Mouse (Mus musculus) CH12.LX (cell line): Measurements from ENCODE around the gene Fads2. TPM values are rescaled to one million over a fixed set of nuclear protein-coding genes. Genes with fewer than 3 reads are reported as not detected.

Source experiments
- DNase-seq: peaks from one replicate; pipeline ENCODE4 v3.0.0-alpha.2; 2013; ENCODE audit errors: extremely low read depth
- H3K27ac ChIP-seq: 2 replicates; pipeline ENCODE4 v1.5.1; 2012; ENCODE audit warnings: low read depth, mild to moderate bottlenecking, control low read depth, moderate library complexity; ENCODE audit not compliant: insufficient read depth
- H3K27me3 ChIP-seq: replicated peaks from 2 replicates; pipeline ENCODE3; 2012; ENCODE audit warnings: inconsistent platforms
- H3K36me3 ChIP-seq, 2 experiments: replicated peaks in 1 of 2; 2 replicates each; pipeline versions ENCODE3 to v1.6.1; 2012; ENCODE audit warnings: inconsistent platforms in 1 of 2, low read length in 1 of 2, mild to moderate bottlenecking in 1 of 2, mixed read lengths in 1 of 2, moderate library complexity in 1 of 2; ENCODE audit not compliant: control insufficient read depth in 1 of 2, insufficient read depth in 1 of 2
- H3K4me1 ChIP-seq, 2 experiments: 2 replicates each; pipeline ENCODE4 v1.6.1; 2012; ENCODE audit warnings: inconsistent platforms in 1 of 2, moderate library complexity in 1 of 2; ENCODE audit not compliant: insufficient read depth in 2 of 2, control insufficient read depth in 1 of 2
- H3K4me2 ChIP-seq: 2 replicates; pipeline ENCODE4 v1.6.1; 2012; ENCODE audit warnings: low read depth, mild to moderate bottlenecking, control low read depth; ENCODE audit not compliant: poor library complexity, insufficient read depth, severe bottlenecking
- H3K4me3 ChIP-seq, 3 experiments: fragments of 150-350 bp in 1 of 3; sonication (generic) in 1 of 3; replicated peaks in 1 of 3; 2 replicates each; pipeline versions ENCODE3 to v1.5.1; 2011 to 2012; ENCODE audit warnings: low read depth in 2 of 3, low read length in 2 of 3, mild to moderate bottlenecking in 2 of 3, moderate library complexity in 2 of 3, control low read depth in 1 of 3, improper control_type of control experiment in 1 of 3, inconsistent platforms in 1 of 3, mixed read lengths in 1 of 3; ENCODE audit not compliant: poor library complexity in 1 of 3
- H3K79me2 ChIP-seq: replicated peaks from 2 replicates; pipeline ENCODE4 v1.6.1; 2012; ENCODE audit warnings: mild to moderate bottlenecking, moderate library complexity; ENCODE audit not compliant: control insufficient read depth, poor library complexity, insufficient read depth, severe bottlenecking; ENCODE audit errors: extremely low read depth
- H3K9ac ChIP-seq: 2 replicates; pipeline ENCODE4 v1.6.1; 2012; ENCODE audit warnings: low read depth, mild to moderate bottlenecking, control low read depth, moderate library complexity; ENCODE audit not compliant: insufficient read depth
- H3K9me3 ChIP-seq: replicated peaks from 2 replicates; pipeline ENCODE3; 2012; ENCODE audit warnings: low read length, inconsistent platforms, mixed read lengths
- CHD1 ChIP-seq: IDR thresholded peaks from 2 replicates; pipeline ENCODE4 v1.6.1; 2012; ENCODE audit warnings: low read depth, low read length, improper control_type of control experiment, inconsistent platforms
- CTCF ChIP-seq, 2 experiments: IDR thresholded peaks in 1 of 2; conservative IDR thresholded peaks in 1 of 2; 2 replicates each; pipeline ENCODE4 v1.5.1; 2011 to 2012; ENCODE audit warnings: low read depth in 2 of 2, low read length in 2 of 2, improper control_type of control experiment in 1 of 2, inconsistent platforms in 1 of 2, mild to moderate bottlenecking in 1 of 2, moderate library complexity in 1 of 2
- ETS1 ChIP-seq: conservative IDR thresholded peaks from 2 replicates; pipeline ENCODE4 v1.6.1; 2012; ENCODE audit warnings: low read depth, mild to moderate bottlenecking, inconsistent platforms, low read length, improper control_type of control experiment, moderate library complexity
- GABPA ChIP-seq: IDR thresholded peaks from 2 replicates; pipeline ENCODE4 v1.6.1; 2012; ENCODE audit warnings: low read depth, low read length, improper control_type of control experiment, inconsistent platforms; ENCODE audit not compliant: insufficient replicate concordance
- JUND ChIP-seq: conservative IDR thresholded peaks from 2 replicates; pipeline ENCODE4 v1.6.1; 2011; ENCODE audit warnings: low read depth, low read length, improper control_type of control experiment
- MEF2A ChIP-seq: IDR thresholded peaks from 2 replicates; pipeline ENCODE4 v1.6.1; 2014; ENCODE audit warnings: low read depth, mild to moderate bottlenecking, inconsistent platforms, low read length, improper control_type of control experiment, borderline replicate concordance
- MYC ChIP-seq: IDR thresholded peaks from 2 replicates; pipeline ENCODE4 v1.6.1; 2011; ENCODE audit warnings: low read depth, mild to moderate bottlenecking, improper control_type of control experiment, low read length
- NELFE ChIP-seq: IDR thresholded peaks from 2 replicates; pipeline ENCODE4 v1.6.1; 2011; ENCODE audit warnings: low read depth, low read length, improper control_type of control experiment
- NRF1 ChIP-seq: IDR thresholded peaks from 2 replicates; pipeline ENCODE4 v1.6.1; 2014; ENCODE audit warnings: low read depth, mild to moderate bottlenecking, inconsistent platforms, low read length, improper control_type of control experiment, moderate library complexity
- PAX5 ChIP-seq: IDR thresholded peaks from 2 replicates; pipeline ENCODE4 v1.6.1; 2012; ENCODE audit warnings: low read length, inconsistent platforms, mixed read lengths
- RCOR1 ChIP-seq: conservative IDR thresholded peaks from 2 replicates; pipeline ENCODE4 v1.6.1; 2012; ENCODE audit warnings: low read depth, mild to moderate bottlenecking, inconsistent platforms, low read length, improper control_type of control experiment
- SIN3A ChIP-seq: IDR thresholded peaks from 2 replicates; pipeline ENCODE4 v1.6.1; 2012; ENCODE audit warnings: low read length, improper control_type of control experiment, inconsistent platforms
- SMC3 ChIP-seq: IDR thresholded peaks from 2 replicates; pipeline ENCODE4 v1.6.1; 2011; ENCODE audit warnings: low read depth, low read length, improper control_type of control experiment
- ZMIZ1 ChIP-seq: IDR thresholded peaks from 2 replicates; pipeline ENCODE4 v1.6.1; 2012; ENCODE audit warnings: low read depth, mild to moderate bottlenecking, inconsistent platforms, low read length, improper control_type of control experiment
- ZNF384 ChIP-seq: IDR thresholded peaks from 2 replicates; pipeline ENCODE4 v1.6.1; 2012; ENCODE audit warnings: low read depth, low read length, improper control_type of control experiment, inconsistent platforms
- dilution Hi-C: fragments of 300-500 bp; cut with MboI; formaldehyde crosslinking; loops from 2 replicates; pipeline ENCODE4 v1.14.3; 2020; ENCODE audit warnings: low sequenced_read_pairs; ENCODE audit not compliant: extremely low pct_unique_long_range_greater_than_20kb, extremely low pct_ligation_motif_present
- in situ Hi-C: fragments of 300-500 bp; cut with MboI; formaldehyde crosslinking; loops from 3 replicates; pipeline ENCODE4 v1.14.3; 2019; ENCODE audit warnings: low sequenced_read_pairs, low pct_ligation_motif_present, low pct_unique_long_range_greater_than_20kb, mixed read lengths
- polyA plus RNA-seq: library from polyadenylated mRNA; unstranded; fragments of >175 nt; gene quantifications from 2 replicates; pipeline ENCODE4 v1.2.1, GENCODE M21; 2012; ENCODE audit warnings: low read depth; ENCODE audit not compliant: insufficient read length
- total RNA-seq, 2 experiments: library from RNA; depleted of rRNA; stranded (reverse); fragments of 300-350 nt in 1 of 2; fragments of >200 nt in 1 of 2; gene quantifications; 2 replicates each; pipeline ENCODE4 v1.2.3; 2012 to 2014

The Fads2 gene
- total and polyA plus RNA-seq, 3 experiments: 1.7 to 8.1 (median 1.8) TPM

DNA sequence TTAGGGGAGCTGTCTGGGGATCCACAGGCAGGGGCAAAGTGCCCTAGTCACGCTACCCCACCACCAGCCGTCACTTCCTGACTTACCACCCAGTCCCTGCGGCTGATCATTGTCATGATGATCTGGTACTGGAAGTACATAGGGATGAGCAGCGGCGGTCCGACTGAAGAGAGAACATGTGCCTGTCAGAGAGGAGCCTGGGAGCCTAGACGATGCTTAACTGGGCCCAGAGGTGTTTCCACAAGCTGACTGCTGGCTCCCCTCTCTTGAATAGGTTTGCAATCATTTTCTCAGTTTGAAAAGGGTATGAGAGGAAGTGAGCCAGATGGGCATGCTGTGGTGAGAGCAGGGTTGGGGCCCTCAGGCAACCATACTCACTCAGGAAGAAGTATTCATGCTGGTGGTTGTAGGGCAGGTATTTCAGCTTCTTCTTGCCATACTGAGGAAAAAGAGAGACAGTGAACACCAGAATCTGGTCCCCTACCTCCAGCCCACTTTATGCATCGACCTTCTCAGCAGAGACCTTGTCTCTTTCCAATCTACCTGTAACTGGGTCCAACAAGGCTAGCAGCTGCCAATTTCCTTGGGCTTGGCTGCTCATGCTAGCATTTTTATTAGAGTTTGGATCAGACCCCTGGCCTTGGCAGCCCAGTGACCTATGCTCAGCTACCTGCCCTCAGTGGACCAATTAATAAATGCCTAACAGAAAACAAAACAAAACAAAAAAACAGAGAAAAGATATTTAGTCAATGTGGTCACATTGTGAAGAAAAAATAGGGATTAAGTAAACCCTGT lies 31.2 kb downstream of the Fads2 start:
- peaks cover 5 to 43% of the 10 kb centered on the region in 2 experiments; a peak in 3 of 4 replicates for H3K4me1 ChIP-seq
- H3K36me3 ChIP-seq: no peaks in the 10 kb centered on the region
- no peak overlapping the region for H3K27ac ChIP-seq
- H3K27me3 ChIP-seq: no peaks in the 10 kb centered on the region
- no peak overlapping the region for H3K4me2 ChIP-seq
- peak; percentile 30 for DNase-seq
- no peak overlapping the region for H3K4me3 ChIP-seq
- dilution Hi-C loops: no loop called here
- H3K9ac ChIP-seq: no peak overlapping the region
- in situ Hi-C loops: no loop called here
- H3K9me3 ChIP-seq: peaks cover 18% of the 10 kb centered on the region
- no peak for TF ChIP-seq GABPA
- TF ChIP-seq PAX5: no peak
- no peak for TF ChIP-seq NRF1
- TF ChIP-seq ZMIZ1: no peak
- no peak for TF ChIP-seq ETS1
- TF ChIP-seq CTCF (conservative IDR thresholded peaks at IDR 0.05 in 1 of 2, IDR thresholded peaks at IDR 0.05 in 1 of 2; ENCODE audit: low read depth in 2 of 2, low read length in 2 of 2): no peak
- TF ChIP-seq ZNF384: no peak
- no peak for TF ChIP-seq MYC
- TF ChIP-seq NELFE: no peak
- H3K79me2 ChIP-seq: no peaks in the 10 kb centered on the region

DNA sequence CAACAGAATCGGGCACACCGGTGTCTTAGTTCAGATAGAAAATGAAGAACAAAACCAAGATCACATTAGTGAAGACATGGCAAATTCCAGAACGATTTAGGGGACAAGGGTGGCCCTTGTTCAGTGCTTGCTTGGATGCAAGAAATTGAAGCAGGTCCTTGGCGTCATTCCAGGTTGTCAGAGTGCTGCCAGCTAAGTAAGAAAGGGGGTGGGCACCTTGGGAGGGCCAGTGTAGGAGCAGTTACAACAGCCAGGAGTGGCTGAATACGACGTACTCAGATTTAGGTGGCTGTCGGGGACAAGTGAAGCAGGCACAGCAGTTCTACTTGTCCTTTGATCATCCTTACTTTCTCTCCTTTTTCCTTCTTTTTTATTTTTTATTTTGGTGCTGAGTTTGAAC lies 33.8 kb downstream of the Fads2 start:
- TF ChIP-seq JUND (no peak), SMC3 (no peak), ETS1 (no peak), CHD1 (no peak)
- H3K9ac ChIP-seq: no peak overlapping the region
- no peak overlapping the region for H3K27ac ChIP-seq
- dilution Hi-C loops: no loop called here
- H3K4me3 ChIP-seq: no peak overlapping the region
- H3K9me3 ChIP-seq: peaks cover 12% of the 10 kb centered on the region
- H3K36me3 ChIP-seq: no peaks in the 10 kb centered on the region
- no peaks in the 10 kb centered on the region for H3K79me2 ChIP-seq
- in situ Hi-C loops: no loop called here
- no peak for DNase-seq
- H3K4me2 ChIP-seq: no peak overlapping the region
- H3K4me1 ChIP-seq: peaks cover 11 to 70% of the 10 kb centered on the region in 2 experiments
- no peaks in the 10 kb centered on the region for H3K27me3 ChIP-seq

DNA sequence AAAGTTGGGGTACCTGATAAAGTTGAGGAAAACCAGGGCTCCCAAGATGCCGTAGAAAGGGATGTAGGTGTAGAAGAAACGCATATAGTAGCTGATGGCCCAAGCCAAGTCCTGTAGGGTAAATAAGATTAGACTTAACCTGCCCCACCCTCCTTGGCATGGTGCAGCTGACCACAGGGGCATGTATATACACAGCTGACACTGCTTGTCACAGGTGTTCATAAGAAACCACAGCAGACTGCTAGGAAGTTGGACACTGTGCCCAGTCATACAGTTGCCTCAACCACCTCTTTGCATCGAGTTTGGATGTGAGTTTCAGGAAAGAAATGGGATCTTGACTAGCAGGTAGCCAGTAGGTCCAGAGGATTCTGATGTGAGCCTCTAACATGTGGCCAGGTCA lies 35.0 kb downstream of the Fads2 start:
- dilution Hi-C loops (no loop called here), in situ Hi-C loops (no loop called here)
- Histone ChIP-seq H3K27me3 (no peaks in the 10 kb centered on the region), H3K27ac (no peak overlapping the region), H3K4me1 (peaks cover 11 to 72% of the 10 kb centered on the region in 2 experiments), H3K9me3 (peaks cover 7% of the 10 kb centered on the region), H3K9ac (no peak overlapping the region), H3K4me2 (no peak overlapping the region), H3K4me3 (no peak overlapping the region), H3K79me2 (no peaks in the 10 kb centered on the region), H3K36me3 (no peaks in the 10 kb centered on the region)
- TF ChIP-seq MEF2A: no peak
- no peak for TF ChIP-seq RCOR1
- TF ChIP-seq SIN3A: no peak
- DNase-seq: no peak
